Mouse (Mus musculus): ENCODE data around the gene Man2b2. TPM values are rescaled to one million over a fixed set of nuclear protein-coding genes. Genes with fewer than 3 reads are reported as not detected.
A peak's percentile ranks its signal among the peaks of the same experiment; 100 is the strongest.

Man2b2 gene
- polyA plus RNA-seq, 1 experiment: 29.2 TPM

DNA sequence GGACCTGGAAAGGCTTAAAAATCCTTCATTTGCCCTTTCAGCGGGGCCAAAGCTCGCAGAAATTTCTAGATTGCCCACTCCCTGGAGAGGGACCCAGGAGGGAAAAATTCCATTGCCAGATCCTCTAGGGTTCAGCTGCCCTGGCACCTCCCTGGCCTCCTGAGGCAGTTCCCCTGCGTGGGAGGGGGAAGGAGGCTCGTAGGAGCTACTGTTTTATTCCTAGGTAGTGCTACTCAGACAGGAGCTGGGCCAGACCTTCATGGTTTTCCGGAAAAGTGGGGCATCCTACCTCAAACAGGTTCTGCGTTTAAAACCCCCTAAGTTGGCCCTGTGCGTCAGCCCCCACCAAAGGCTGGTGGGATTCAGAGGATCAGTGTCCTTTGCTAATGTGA is 38.7 kb upstream of the Man2b2 start:
- WGBS: 0% methylated on average over 7 of the region's 7 CpGs
- H3K27ac ChIP-seq (ENCODE audit: insufficient read depth, low read length): peak overlapping the region; percentile 98
- TF ChIP-seq CTCF (IDR thresholded peaks at IDR 0.05; ENCODE audit: borderline replicate concordance, insufficient read depth, low read depth, low read length) (no peak), POLR2A (IDR thresholded peaks at IDR 0.05; ENCODE audit: borderline replicate concordance, insufficient read depth, low read length) (peak; percentile 15; the same call in 1 of the 2 replicates)
- H3K4me1 ChIP-seq (ENCODE audit: control insufficient read depth, insufficient read depth, low read length): peaks cover 29% of the 10 kb centered on the region
- peak overlapping the region; percentile 97 for H3K4me3 ChIP-seq (replicated peaks; ENCODE audit: insufficient read depth, low read depth, low read length)
- no peaks in the 10 kb centered on the region for H3K27me3 ChIP-seq (ENCODE audit: control insufficient read depth, insufficient read depth, low read length)
- DNase-seq: peak; percentile 79 to 80

DNA sequence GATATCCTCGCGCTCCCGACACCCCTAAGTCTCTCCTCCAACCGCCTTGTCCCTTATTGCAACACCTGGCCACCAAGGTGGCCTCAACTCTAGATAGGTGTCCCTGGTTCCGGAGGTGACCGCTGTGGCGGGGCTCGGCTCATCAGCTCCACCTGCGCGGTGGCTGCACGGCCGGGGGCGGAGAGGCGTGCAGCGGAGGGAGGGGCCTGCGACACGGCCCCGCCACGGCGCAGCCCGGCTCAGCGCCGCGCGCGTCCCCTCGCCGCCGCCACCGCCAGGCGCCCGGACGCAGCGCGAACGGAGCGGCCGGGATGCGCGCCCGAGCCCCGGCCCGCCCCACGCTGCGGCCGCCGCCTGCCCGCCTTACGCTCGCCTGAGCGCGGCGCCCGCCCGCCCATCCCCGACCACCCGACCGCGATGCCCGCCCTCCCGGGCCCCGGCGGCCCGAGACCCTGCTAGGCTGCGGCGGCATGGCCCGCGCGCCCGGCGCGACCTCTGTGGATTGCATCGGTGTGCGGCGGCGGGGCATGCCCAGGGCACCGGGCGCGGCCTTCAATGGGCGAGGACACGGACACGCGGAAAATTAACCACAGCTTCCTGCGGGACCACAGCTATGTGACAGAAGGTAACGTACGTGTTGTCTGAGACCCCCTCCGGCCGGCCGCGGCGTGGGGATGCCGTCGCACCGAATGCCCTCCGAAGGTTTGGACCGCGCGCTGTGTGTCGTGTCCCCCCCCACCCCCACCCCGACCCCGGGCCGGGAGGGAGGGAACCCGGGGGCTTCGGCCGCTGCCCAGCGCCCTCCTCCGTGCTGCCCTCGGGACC is 38.0 kb upstream of the Man2b2 start, which contains the start of gene Ppp2r2c:
TSS of gene Ppp2r2c (plus strand) at position 248 of the 825 bp plus-strand sequence.
- Histone ChIP-seq H3K4me3 (replicated peaks; ENCODE audit: insufficient read depth, low read depth, low read length) (peak within 1 kb of the TSS; percentile 97), H3K27me3 (ENCODE audit: control insufficient read depth, insufficient read depth, low read length) (no peaks in the 10 kb centered on the region), H3K4me1 (ENCODE audit: control insufficient read depth, insufficient read depth, low read length) (peaks cover 23% of the 10 kb centered on the region), H3K27ac (ENCODE audit: insufficient read depth, low read length) (peak within 1 kb of the TSS; percentile 98)
- TF ChIP-seq CTCF (IDR thresholded peaks at IDR 0.05; ENCODE audit: borderline replicate concordance, insufficient read depth, low read depth, low read length) (no peak), POLR2A (IDR thresholded peaks at IDR 0.05; ENCODE audit: borderline replicate concordance, insufficient read depth, low read length) (peak; percentile 67; the same call in 1 of the 2 replicates)
- WGBS: under 1% methylated on average over 107 of the region's 108 CpGs
- peak; percentile 83 to 87 for DNase-seq

- Histone ChIP-seq H3K27ac (ENCODE audit: insufficient read depth, low read length) (peak overlapping the region; percentile 90), H3K4me1 (ENCODE audit: control insufficient read depth, insufficient read depth, low read length) (peaks cover 18% of the 10 kb centered on the region), H3K27me3 (ENCODE audit: control insufficient read depth, insufficient read depth, low read length) (no peaks in the 10 kb centered on the region), H3K4me3 (replicated peaks; ENCODE audit: insufficient read depth, low read depth, low read length) (peak overlapping the region; percentile 79)
- 6% methylated on average over 6 of the region's 6 CpGs for WGBS
- TF ChIP-seq POLR2A (IDR thresholded peaks at IDR 0.05; ENCODE audit: borderline replicate concordance, insufficient read depth, low read length) (0 out of 2 replicates have a peak, but pooled peaks have one; percentile 12), CTCF (IDR thresholded peaks at IDR 0.05; ENCODE audit: borderline replicate concordance, insufficient read depth, low read depth, low read length) (no peak)
- peak; percentile 49 to 54 for DNase-seq
These were observed 37.1 kb upstream of the Man2b2 start for GRCm38 (mm10) chr5:36867561-36867960.

GRCm38 (mm10) chr5:36866701-36867250 is 36.3 kb upstream of the Man2b2 start:
- Histone ChIP-seq H3K4me3 (replicated peaks; ENCODE audit: insufficient read depth, low read depth, low read length) (peak overlapping the region; percentile 79), H3K4me1 (ENCODE audit: control insufficient read depth, insufficient read depth, low read length) (peaks cover 16% of the 10 kb centered on the region), H3K27me3 (ENCODE audit: control insufficient read depth, insufficient read depth, low read length) (no peaks in the 10 kb centered on the region), H3K27ac (ENCODE audit: insufficient read depth, low read length) (peak overlapping the region; percentile 90)
- WGBS: 24% methylated on average over 7 of the region's 7 CpGs
- peak; percentile 36 to 37 for DNase-seq
- TF ChIP-seq POLR2A (IDR thresholded peaks at IDR 0.05; ENCODE audit: borderline replicate concordance, insufficient read depth, low read length): no peak
- no peak for TF ChIP-seq CTCF (IDR thresholded peaks at IDR 0.05; ENCODE audit: borderline replicate concordance, insufficient read depth, low read depth, low read length)

- TF ChIP-seq POLR2A (IDR thresholded peaks at IDR 0.05; ENCODE audit: borderline replicate concordance, insufficient read depth, low read length) (no peak), CTCF (IDR thresholded peaks at IDR 0.05; ENCODE audit: borderline replicate concordance, insufficient read depth, low read depth, low read length) (0 out of 2 replicates have a peak, but pooled peaks have one; percentile 32)
- H3K4me3 ChIP-seq (replicated peaks; ENCODE audit: insufficient read depth, low read depth, low read length): no peak overlapping the region
- H3K27me3 ChIP-seq (ENCODE audit: control insufficient read depth, insufficient read depth, low read length): no peaks in the 10 kb centered on the region
- H3K27ac ChIP-seq (ENCODE audit: insufficient read depth, low read length): no peak overlapping the region
- WGBS: 89% methylated on average over 2 of the region's 2 CpGs
- peaks cover 7% of the 10 kb centered on the region; the same call in 1 of the 2 replicates for H3K4me1 ChIP-seq (ENCODE audit: control insufficient read depth, insufficient read depth, low read length)
- no peak for DNase-seq
These were observed 30.6 kb upstream of the Man2b2 start for GRCm38 (mm10) chr5:36861084-36861483.

DNA sequence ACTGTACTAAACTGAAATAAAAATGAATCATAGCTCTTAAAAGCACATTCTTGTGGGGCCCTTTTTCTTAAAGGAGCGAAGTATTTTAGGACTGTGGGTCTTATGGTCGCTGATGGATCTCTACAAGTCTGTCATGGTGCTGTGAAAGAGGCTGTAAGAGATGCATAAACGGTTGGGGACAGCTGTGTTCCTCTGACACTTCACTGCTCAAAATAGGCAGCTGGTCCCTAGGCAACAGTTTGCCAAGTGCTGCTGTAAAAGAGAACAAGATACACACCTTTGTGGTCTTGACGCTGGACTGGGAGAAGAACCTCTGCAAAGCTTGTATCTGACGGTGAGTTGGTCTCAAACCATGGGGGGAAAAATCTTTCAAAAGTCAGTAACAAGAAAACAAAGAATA is 27.1 kb upstream of the Man2b2 start:
- 53% methylated on average over 5 of the region's 5 CpGs for WGBS
- DNase-seq: no peak
- Histone ChIP-seq H3K27me3 (ENCODE audit: control insufficient read depth, insufficient read depth, low read length) (no peaks in the 10 kb centered on the region), H3K4me3 (replicated peaks; ENCODE audit: insufficient read depth, low read depth, low read length) (no peak overlapping the region), H3K27ac (ENCODE audit: insufficient read depth, low read length) (no peak overlapping the region), H3K4me1 (ENCODE audit: control insufficient read depth, insufficient read depth, low read length) (peaks cover 3% of the 10 kb centered on the region; the same call in 1 of the 2 replicates)
- TF ChIP-seq POLR2A (IDR thresholded peaks at IDR 0.05; ENCODE audit: borderline replicate concordance, insufficient read depth, low read length): no peak
- TF ChIP-seq CTCF (IDR thresholded peaks at IDR 0.05; ENCODE audit: borderline replicate concordance, insufficient read depth, low read depth, low read length): no peak

DNA sequence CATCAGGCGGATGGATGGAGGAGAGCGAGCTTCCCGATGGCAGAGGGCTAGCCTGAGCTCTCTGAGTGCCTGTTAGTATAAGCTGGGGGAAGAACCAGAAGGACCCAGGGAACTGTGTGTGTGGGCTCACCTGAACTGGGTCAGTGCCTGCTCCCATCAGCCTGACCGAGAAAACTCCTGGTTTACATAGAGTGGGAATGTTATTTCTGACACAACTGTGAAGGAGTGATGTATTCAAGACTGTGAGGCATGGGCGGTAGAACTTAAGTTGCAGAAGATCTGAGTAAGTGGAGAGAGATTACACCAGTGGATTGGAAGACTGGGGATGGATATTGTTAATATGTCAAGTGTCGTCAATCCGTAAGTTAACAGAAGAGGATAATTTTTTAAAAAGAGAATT is 26.1 kb upstream of the Man2b2 start:
- TF ChIP-seq POLR2A (IDR thresholded peaks at IDR 0.05; ENCODE audit: borderline replicate concordance, insufficient read depth, low read length): no peak
- no peak for TF ChIP-seq CTCF (IDR thresholded peaks at IDR 0.05; ENCODE audit: borderline replicate concordance, insufficient read depth, low read depth, low read length)
- Histone ChIP-seq H3K27me3 (ENCODE audit: control insufficient read depth, insufficient read depth, low read length) (no peaks in the 10 kb centered on the region), H3K27ac (ENCODE audit: insufficient read depth, low read length) (no peak overlapping the region), H3K4me3 (replicated peaks; ENCODE audit: insufficient read depth, low read depth, low read length) (no peak overlapping the region), H3K4me1 (ENCODE audit: control insufficient read depth, insufficient read depth, low read length) (peaks cover 3% of the 10 kb centered on the region; the same call in 1 of the 2 replicates)
- WGBS: 93% methylated on average over 7 of the region's 7 CpGs
- no peak for DNase-seq
